Mouse (Mus musculus) lung, adult 2 months (tissue): Measurements from ENCODE around the gene Camk1d.

ENCODE experiments used
- CTCF ChIP-seq: fragments of 200-500 bp; IDR thresholded peaks from 2 replicates; pipeline ENCODE4 v1.5.1; 2011; ENCODE audit warnings: mild to moderate bottlenecking, low read length, control low read depth; ENCODE audit not compliant: insufficient read depth
- POLR2A ChIP-seq: fragments of 200-500 bp; IDR thresholded peaks from 2 replicates; pipeline ENCODE4 v1.6.1; 2011; ENCODE audit warnings: low read depth, mild to moderate bottlenecking, control low read depth, low read length, borderline replicate concordance; ENCODE audit errors: extremely low read depth

- TF ChIP-seq CTCF (peak; percentile 28; the same call in 1 of the 2 replicates), POLR2A (no peak)
Measured at GRCm38 (mm10) chr2:5478256-5478655, 236.1 kb downstream of the Camk1d start.
